Mouse (Mus musculus): ENCODE results near the gene 4930558C23Rik.
"Not testable (repeated sequence)": the region's sequence is repeated elsewhere in the genome, so short reads cannot be mapped to it uniquely, and the experiment has no call there.

Gene 4930558C23Rik

GRCm38 (mm10) chr3:95402741-95403140 lies at the start of gene 4930558C23Rik:
Gene 4930558C23Rik (minus strand): TSS chr3:95402841.
- no peak for DNase-seq (ENCODE audit: low spot score in 2 of 2)

GRCm38 (mm10) chr3:95450915-95451314 lies 48.3 kb upstream of the 4930558C23Rik start:
- DNase-seq (ENCODE audit: low spot score in 2 of 2), result no peak

- no peak for DNase-seq (ENCODE audit: low spot score in 2 of 2)
Measured at GRCm38 (mm10) chr3:95450408-95450807, 47.8 kb upstream of the 4930558C23Rik start.

GRCm38 (mm10) chr3:95445311-95445710 lies 42.7 kb upstream of the 4930558C23Rik start:
- no peak for DNase-seq (ENCODE audit: low spot score in 2 of 2)

GRCm38 (mm10) chr3:95442406-95443117 lies 39.9 kb upstream of the 4930558C23Rik start:
- DNase-seq (ENCODE audit: low spot score in 2 of 2), result no peak

GRCm38 (mm10) chr3:95439670-95440069 lies 37.0 kb upstream of the 4930558C23Rik start:
- DNase-seq (ENCODE audit: low spot score in 2 of 2), result no peak

- not testable (repeated sequence) for DNase-seq (ENCODE audit: low spot score in 2 of 2)
Measured at GRCm38 (mm10) chr3:95438636-95439035, 36.0 kb upstream of the 4930558C23Rik start.

GRCm38 (mm10) chr3:95435561-95435960 lies 32.9 kb upstream of the 4930558C23Rik start:
- DNase-seq (ENCODE audit: low spot score in 2 of 2), result no peak

- DNase-seq (ENCODE audit: low spot score in 2 of 2), result no peak
Measured at GRCm38 (mm10) chr3:95434983-95435370, 32.3 kb upstream of the 4930558C23Rik start.

- peak; percentile 83 for DNase-seq (ENCODE audit: low spot score in 2 of 2)
Measured at GRCm38 (mm10) chr3:95434136-95434982, 31.7 kb upstream of the 4930558C23Rik start, which contains the start of gene Arnt. Gene Arnt (plus strand): TSS chr3:95434388.

GRCm38 (mm10) chr3:95433301-95433915 lies 30.8 kb upstream of the 4930558C23Rik start:
- no peak for DNase-seq (ENCODE audit: low spot score in 2 of 2)

- not testable (repeated sequence) for DNase-seq (ENCODE audit: low spot score in 2 of 2)
Measured at GRCm38 (mm10) chr3:95428423-95428822, 25.8 kb upstream of the 4930558C23Rik start.

- peak in 1 of 2 experiments; percentile 8 for DNase-seq (ENCODE audit: low spot score in 2 of 2)
Measured at GRCm38 (mm10) chr3:95427891-95428238, 25.2 kb upstream of the 4930558C23Rik start.

GRCm38 (mm10) chr3:95427117-95427890 lies 24.7 kb upstream of the 4930558C23Rik start:
- DNase-seq (ENCODE audit: low spot score in 2 of 2), result not testable (repeated sequence)

- DNase-seq (ENCODE audit: low spot score in 2 of 2), result not testable (repeated sequence)
Measured at GRCm38 (mm10) chr3:95426476-95426875, 23.8 kb upstream of the 4930558C23Rik start.

GRCm38 (mm10) chr3:95417866-95418265 lies 15.2 kb upstream of the 4930558C23Rik start:
- DNase-seq (ENCODE audit: low spot score in 2 of 2), result no peak

- DNase-seq (ENCODE audit: low spot score in 2 of 2), result no peak
Measured at GRCm38 (mm10) chr3:95412268-95412667, 9.6 kb upstream of the 4930558C23Rik start.

GRCm38 (mm10) chr3:95408852-95409251 lies 6.2 kb upstream of the 4930558C23Rik start:
- no peak for DNase-seq (ENCODE audit: low spot score in 2 of 2)

- DNase-seq (ENCODE audit: low spot score in 2 of 2), result no peak
Measured at GRCm38 (mm10) chr3:95407728-95408127, 5.1 kb upstream of the 4930558C23Rik start.

GRCm38 (mm10) chr3:95394385-95394784 lies 8.3 kb downstream of the 4930558C23Rik start:
- no peak for DNase-seq (ENCODE audit: low spot score in 2 of 2)

GRCm38 (mm10) chr3:95385401-95386075 lies 17.1 kb downstream of the 4930558C23Rik start:
- no peak for DNase-seq (ENCODE audit: low spot score in 2 of 2)

Data from frontal cortex, postnatal 14 days (tissue).